Mouse (Mus musculus) right cerebral cortex, postnatal 25 days (tissue): ENCODE measurements around the gene Usp17la.
"Not testable (repeated sequence)": the region's sequence is repeated elsewhere in the genome, so short reads cannot be mapped to it uniquely, and the experiment has no call there.

ENCODE experiments used
- DNase-seq: peaks from one replicate; pipeline ENCODE4 v3.0.0; 2022

Gene Usp17la

GRCm38 (mm10) chr7:104856709-104857108, at the start of gene Usp17la:
Gene Usp17la (plus strand): TSS chr7:104857009.
- DNase-seq: not testable (repeated sequence)

DNA sequence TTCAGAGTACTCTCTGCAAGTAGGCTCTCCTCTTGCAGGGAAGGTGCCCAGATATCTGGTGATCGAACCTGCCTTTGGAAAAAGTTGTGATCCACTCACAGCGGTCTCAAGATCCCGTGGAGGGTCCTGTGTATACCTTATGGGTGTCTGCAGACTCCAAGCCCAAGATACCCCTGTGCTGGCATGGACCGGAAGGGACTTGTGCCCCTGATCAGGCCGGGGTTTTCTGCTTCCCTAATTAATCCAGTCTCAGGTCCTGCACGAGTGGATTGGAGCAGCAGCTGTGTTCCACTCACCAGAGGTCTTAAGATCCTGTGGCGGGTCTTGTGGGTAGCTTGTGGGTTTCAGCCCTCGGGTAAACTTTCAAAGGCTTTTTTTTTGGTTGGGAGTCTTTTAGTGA, 46.5 kb upstream of the Usp17la start:
- not testable (repeated sequence) for DNase-seq

- no peak for DNase-seq
Measured at GRCm38 (mm10) chr7:104842503-104842902, 14.3 kb upstream of the Usp17la start, which contains the start of gene Usp17lb. Gene Usp17lb (minus strand): TSS chr7:104842603.

GRCm38 (mm10) chr7:104843731-104844287, 13.0 kb upstream of the Usp17la start:
- DNase-seq: no peak

- not testable (repeated sequence) for DNase-seq
Measured at GRCm38 (mm10) chr7:104851546-104851945, 5.3 kb upstream of the Usp17la start.

- DNase-seq: no peak
Measured at GRCm38 (mm10) chr7:104855248-104855750, 1.5 kb upstream of the Usp17la start.

DNA sequence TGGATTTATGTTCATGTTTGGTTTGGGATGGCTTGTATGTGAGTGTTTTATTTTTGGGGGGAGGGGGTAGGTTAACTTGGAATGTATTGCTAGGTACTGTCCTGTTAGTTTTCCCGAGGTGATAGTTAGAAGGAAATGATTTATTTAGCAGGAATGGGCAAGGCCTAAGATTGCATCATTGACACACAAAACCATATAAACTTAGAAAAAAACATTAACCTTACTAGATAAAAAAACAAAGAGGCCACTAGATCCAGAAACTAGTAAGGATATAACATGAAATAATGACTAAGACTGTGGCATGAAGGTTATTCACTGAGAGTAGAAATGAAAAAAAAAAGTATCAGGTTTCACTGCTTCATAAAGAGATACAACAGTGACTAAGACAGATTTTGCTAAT, 874 bp downstream of the Usp17la start:
- no peak for DNase-seq

- no peak for DNase-seq
Measured at GRCm38 (mm10) chr7:104861381-104861780, 4.6 kb downstream of the Usp17la start.

DNA sequence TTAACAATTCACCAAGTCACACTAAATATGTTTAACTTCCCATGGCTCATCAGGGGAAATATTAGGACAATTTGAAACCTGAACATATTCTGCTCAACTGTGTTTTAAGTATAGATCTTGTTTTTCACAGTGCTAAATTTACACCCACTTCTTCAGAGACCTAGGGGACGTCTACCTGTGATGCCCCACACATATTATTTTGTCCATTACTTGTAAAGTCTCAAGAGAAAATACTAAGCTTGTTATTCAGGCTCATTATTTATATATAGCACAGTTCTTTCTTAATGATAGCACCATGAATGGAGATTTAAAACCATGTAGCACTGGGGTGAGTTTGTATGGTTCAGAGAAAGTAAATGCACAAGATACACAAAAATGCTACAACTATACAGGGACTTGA, 20.9 kb downstream of the Usp17la start, which contains the start of gene Olfr665:
TSS of gene Olfr665 (plus strand) at position 301 of the 400 bp plus-strand sequence.
- DNase-seq: no peak

DNA sequence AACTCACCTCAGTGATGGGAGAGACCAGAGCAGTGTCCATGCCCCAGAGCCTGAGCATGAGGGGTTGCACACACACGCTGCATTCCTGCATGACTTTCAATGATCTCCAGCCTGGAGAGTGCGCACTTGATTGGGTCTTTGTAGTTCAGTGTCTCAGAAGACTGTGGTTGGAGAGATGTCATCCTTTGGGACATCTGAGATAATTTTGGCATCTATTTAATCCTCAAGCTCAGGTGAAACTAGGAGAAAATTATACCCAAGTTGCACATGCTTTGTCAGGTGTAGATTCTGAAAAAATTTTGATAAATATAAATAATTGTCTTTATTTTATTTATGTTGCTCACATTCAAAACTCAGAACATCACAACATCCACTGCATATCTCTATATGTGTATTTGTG, 39.0 kb downstream of the Usp17la start, which contains the start of gene Olfr666:
TSS of gene Olfr666 (minus strand) at position 101 of the 400 bp plus-strand sequence.
- no peak for DNase-seq
